Mouse (Mus musculus) lung, postnatal 25 days (tissue): ENCODE data around the gene Gm49358.

ENCODE experiments used
- DNase-seq: peaks from one replicate; pipeline ENCODE4 v3.0.0; 2022; ENCODE audit warnings: low spot score

Gm49358 gene

DNA sequence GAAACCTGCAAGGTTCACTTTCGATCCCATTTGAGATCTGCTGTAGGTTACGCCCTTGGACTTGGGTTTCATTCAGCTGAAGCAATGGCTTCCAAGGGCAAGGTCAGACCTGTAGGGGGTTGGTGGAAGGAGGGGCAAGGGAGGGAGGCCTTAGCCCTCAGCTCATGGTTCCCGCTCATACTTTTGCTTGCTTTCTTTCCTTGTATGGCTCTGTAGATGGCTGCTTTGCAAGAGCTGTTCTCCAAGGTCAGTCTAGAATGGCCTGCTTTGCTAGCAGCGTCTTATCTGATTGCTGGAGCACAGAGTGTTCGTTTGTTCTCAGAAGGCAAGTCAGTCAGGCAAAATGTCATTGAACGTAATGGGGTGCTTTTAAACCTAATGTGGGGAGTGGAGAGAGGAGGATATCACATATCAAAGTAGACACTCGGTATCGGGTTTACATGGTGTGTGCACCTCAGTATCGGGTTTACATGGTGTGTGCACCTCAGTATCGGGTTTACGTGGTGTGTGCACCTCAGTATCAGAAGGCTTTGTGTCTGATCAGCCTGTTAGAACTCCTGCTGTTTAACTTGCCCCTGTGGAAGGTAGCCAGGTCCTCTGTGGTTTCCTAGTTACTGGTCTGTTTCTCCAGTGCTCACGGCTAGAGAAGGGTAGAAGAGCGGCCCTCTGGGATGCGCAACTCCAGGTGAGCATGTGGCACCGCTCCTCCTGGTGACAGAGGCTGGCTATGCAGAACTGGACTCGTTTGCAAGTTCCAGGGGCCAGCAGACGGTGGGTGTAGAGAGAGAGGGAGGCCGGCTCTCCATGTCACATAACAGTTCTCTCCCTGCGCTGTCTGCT lies 50.7 kb downstream of the Gm49358 start:
- no peak for DNase-seq

DNA sequence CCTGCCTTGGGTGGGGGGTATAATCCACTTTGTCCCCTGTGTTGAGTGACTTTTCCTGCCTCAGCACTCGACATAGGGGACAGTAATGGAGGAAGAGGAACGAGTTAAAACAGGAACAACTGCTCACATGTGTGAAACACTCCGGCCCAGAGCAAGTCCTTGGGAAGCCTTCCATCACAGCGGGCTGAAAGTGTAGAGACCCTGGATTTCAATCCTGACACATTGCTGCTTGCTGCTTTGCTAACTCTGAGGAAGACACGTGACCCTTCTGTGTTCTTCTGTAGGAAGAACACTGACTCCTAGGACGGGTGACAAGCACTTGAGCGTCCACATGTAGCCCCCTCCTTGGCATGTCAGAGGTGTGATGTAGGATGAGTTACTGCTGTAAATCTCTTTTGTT lies 51.4 kb downstream of the Gm49358 start:
- DNase-seq, result no peak

DNA sequence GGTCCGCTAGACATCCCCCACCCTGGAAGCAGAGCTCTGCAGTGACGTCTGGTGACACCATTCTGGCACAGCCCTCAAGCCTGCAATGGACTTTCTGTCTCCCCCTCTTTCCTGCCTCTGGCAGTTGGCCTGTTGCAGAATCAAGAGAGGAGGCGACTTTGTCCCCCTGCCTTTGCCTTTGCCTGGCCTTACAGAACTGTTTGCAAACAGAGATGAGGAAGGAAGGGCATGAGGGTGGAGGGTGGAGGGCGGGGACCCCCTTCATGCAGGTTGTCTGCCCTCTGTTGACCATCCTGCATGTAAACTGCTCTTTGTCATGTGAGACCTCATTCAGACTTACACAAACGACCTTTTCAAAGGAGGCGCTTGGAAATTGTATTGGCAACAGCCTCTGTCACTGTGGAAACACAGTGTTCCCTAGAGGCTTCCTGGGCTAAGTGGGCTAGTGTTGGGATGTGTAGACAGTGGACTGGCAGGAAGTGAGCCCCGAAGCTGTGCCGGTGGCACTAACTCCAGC lies 55.9 kb downstream of the Gm49358 start:
- no peak for DNase-seq

DNA sequence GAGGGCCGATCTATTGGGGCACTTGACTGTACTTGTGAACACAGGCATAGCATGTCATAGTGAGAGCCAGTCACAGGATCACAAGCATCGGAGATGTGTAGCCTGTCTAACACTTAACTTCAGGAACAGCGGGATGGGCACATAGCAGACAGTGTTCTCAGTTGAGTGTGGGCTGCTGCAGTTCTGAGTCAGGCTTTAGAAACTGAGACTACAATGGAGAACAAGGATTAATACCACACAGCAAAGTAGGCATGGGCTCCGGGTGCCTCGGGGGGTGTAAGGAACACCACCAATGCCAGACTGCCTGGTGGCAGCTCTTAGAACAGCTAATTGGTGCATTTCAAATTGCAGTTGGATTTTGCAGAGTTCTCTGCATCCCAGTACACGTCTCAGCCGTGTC lies 57.2 kb downstream of the Gm49358 start:
- no peak for DNase-seq

DNA sequence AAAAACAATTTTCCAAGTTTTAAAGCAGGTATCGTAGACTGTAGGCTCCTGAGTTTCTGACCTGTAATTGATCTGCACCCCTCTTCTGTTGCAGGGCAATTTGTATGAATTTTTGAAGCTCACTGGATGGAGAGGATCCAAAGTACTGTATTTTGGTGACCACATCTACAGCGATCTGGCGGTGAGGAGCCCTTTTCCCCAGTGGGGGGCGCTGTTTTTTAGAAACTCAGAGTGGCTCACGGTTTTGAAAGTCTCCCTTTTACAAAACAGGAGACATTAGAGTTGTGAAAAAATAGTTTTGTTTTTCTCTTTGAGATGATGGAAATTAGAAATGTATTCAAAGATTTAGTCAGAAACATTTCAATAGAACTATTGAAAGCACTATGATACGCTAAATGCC lies 60.3 kb downstream of the Gm49358 start:
- no peak for DNase-seq

DNA sequence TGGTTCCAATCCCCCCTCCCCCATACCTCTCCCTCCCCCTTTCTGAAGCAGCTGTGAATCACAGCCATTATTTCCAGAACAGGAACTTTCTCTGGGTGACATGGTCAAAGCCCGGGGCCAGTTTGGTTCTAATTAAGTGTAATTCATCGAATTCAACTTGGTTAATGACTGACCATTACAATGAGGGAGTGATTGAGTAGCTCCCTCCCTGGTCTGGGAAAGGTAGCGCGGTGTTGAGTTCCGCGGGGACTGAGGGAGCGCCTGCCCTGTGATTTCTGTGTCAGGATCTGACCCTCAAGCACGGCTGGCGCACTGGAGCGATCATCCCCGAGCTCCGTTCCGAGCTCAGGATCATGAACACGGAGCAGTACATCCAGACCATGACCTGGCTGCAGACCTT lies 61.1 kb downstream of the Gm49358 start:
- DNase-seq, result no peak

DNA sequence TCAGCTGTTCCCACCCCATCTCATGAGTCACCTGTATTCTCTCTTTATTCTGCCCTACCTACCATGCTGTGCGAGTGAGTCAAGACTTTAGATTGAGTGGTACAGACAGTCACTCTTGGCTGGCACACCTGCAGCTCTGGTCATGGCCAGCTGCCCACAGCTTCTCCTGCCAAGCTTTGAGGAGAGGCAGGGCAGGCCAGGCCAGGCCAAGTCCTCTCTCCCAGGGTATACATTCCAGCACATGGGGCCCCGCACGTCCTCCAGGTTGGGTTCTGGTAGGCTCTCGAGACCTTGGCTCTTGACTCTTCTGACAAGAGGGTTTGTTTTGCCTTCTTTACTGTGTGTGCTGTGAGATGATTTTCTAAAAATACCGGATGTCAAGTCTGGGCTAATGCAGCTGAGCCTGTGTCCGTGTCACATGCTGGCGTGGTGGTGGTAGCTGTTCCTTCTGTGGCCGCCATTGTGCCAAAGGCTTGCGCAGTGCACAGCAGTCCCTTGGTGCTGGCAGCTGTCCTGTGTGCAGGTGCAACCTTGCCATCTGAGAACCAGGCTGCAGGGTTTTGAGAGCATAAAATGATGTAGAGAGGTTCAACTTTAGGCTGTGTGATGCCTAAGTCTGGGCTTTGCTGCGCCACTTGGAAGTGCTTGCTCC lies 62.2 kb downstream of the Gm49358 start:
- peak; percentile 87 for DNase-seq

DNA sequence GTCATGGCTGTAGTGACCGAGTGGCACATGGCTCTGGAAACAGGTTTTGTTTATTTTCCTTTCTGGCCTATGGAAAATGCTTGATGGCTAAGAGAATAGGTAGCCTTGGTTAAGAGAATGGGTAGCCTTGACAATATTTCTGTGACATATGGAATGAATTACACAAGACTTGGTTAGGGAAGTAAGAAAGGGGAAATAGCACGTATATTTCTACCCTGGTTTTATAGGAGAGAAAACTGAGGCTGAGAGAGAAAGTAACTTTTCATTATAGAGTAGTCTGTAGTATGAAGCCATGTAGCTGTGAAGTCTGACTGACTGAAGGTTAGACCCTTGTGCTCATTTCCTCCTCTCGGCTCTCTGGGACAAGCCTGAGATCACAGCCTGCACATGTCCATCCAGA lies 63.2 kb downstream of the Gm49358 start:
- no peak for DNase-seq

DNA sequence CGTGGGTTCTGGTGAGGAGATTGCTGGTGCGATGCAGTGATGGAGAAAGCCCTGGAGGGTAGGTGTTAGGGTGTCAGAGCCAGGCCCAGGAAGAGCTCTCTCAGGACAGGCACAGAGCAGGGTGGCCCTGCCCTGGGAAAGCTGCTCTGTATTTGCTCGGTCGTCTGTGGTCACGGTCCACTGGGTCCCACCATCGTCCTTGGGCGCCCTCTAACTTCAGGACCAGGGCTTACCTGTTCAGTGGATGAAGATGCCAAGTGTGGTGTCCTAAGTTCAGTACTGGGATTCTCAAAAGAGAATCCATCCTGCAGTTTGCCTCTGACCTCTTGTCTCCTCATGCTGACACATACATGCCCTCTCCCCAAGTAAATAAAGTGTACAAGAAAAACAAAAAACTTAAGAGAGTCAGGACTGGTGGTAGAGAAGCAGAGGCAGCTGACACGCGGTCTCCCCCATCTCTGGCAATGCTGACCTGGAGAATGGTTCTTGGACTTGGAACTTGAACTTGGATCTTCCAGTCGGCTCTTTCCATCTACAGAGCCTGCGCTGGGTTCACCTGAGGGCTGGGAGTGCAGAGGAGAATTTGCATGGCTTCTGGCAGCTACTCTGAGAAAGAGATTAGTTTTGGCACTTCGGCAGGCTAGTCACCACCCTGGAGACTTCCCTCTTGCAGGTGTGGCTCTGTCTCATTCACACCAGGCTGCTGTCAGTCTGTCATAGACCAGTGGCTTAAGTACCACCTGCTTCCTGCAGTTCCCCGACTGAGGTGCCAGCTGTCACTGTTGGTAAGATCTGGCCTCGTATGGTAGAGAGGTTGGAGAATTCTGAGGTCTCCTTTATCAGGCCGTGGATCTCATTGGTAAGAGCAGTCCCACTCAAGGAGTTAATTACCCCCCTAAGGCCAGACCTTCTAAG lies 64.7 kb downstream of the Gm49358 start:
- DNase-seq, result no peak

DNA sequence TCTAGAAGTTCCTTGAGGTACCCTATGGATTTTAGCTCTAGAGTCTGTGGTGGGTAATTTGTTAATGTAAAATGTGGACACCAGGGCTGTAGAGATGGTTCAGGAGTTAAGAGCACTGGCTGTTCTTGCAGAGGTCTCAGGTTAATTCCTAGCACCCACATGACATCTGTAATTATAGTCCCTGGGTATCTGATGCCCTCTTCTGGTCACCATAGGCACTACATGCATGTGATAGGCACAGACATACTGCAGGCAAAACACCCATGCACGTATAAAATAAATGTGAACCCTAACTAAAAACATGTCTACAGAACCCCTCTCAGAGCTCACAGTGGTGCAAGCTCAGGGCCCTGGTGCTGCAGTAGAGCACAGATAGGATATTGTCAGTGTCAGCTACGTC lies 65.7 kb downstream of the Gm49358 start:
- no peak for DNase-seq

DNA sequence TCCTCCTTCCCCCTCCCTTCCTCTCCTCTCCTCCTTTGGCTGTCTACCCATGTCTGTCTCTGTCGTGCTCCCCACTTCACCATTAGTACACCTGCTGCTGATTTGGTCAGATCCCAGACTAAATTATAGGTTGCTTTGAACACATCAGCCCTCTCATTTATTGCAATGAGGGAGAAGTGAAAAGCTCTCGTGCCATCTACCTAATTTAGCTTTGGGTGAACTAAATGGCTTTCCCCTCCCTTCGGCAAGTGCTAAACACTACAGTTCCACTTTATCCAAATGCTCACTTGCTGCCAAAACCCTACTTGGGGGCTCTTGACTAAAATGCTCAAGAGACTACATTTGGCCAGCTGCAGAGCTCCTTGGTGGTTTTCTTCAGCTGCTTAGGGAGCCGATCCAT lies 73.0 kb downstream of the Gm49358 start:
- peak; percentile 58 for DNase-seq

DNA sequence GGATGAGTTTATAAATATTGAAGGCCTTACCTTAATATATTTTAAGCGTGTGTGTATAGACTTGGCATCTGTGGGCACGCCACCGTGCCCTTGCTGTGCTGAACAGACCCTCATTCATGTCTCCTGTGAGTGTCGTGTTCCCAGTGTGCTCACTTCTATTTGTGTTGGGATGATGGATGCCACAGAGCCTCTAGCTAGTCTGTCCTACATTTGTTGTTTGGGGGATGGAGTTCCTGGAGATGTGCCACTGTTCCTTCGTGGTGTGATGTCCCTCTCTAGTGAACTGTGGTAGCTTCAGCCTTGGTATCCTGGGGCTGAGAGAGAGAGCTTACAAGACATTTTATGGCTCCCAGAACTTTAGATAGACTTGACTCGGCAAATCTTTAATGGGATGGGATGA lies 75.1 kb downstream of the Gm49358 start:
- DNase-seq, result no peak

DNA sequence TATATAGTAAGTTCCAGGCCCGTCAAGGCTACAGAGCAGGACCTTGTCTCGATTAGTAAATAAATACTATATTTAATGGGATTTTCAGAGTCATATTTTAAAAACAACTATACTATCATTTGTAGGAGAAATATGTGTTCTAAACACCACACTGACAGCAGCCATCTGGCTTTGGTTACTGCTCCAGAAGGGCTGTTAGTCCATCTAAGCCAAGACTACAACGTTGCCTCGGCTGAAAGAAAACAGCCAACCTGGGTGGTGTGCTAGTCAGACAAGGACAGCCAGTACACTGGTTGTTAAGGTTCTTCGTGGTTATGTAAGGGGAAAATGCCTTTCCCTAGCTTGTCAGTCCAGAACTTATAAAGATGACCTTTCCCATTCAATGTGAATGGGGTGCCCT lies 78.9 kb downstream of the Gm49358 start:
- no peak for DNase-seq

DNA sequence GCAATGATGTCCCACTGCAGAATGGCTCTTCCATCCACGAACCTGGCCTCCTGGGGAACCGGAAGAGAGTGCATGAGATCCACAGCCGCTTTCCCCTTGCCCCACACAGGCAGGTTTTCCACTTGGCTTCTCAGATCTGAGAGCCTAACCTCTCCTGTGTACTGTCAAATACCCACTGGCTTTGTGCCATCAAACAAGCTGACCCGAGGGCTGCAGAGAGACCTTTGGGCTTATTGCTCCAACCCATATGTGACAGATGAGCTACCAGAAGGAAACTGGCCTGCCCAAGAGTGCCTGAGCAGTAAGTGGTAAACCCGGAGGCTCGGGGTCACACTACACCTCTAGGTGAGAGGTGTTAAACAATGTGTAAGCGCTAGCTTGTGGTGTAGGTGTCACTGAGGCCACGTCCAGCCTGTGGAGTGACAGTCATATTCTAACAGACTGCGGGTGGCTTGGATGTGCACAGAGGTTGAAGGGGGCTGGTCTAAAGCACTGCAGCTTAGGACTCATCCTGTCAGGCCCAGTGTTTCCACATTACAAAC lies 83.2 kb downstream of the Gm49358 start:
- DNase-seq, result no peak

DNA sequence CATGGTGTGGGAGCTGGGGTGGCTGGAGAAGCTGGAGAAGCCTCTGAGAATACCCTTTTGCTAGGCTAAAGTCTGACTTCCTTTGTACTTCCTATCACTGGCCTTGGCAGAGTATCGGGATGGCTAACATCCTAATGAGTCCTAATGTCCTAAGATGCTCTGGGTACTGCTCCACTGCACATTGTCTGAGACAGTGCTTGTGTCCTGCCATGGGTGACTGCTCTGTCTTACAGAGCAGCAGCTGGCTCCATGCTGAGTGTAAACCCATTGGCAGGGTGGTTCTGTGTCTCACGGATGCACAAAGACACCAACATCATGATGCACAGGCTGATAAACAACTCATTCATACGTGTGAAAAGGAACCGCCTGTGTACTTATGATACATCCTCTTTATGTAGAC lies 85.3 kb downstream of the Gm49358 start:
- DNase-seq, result no peak

DNA sequence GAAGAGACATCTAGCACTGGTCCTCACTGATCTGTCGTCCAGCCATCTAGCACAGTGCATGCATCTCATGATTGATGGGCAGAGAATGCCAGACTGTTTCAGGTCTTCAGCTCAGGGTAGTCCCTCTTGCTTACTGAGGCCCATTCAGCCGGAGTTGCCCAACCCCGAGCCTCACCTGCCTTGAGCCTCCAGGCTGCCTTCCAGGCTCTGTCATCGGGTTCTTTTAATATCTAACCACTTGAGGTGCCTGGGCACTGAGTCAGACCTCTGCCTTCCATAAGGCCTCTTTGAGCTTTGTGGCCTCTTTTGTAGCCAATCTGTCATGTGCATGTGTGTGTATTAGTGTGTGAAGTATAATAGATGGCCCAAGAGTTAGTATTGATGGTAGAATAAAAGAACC lies 85.7 kb downstream of the Gm49358 start:
- no peak for DNase-seq

DNA sequence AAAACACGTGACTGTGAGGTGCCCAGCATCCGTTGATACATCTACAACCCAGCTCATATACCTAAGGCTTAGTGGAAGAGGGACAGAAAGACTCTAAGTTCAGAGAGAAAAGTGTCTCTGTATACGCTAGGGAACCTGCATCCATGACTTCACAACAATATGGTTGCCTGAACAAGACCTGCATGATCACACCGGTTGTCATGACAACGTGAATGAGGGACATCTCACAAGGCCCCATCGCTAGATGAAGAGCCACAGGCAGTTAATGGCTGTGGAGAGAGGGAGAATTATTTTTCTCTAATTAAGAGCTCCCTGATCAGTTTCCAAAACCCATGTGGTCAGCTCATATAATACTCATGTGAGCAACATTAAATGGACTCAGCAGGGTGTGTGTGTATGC lies 88.4 kb downstream of the Gm49358 start:
- DNase-seq, result no peak

DNA sequence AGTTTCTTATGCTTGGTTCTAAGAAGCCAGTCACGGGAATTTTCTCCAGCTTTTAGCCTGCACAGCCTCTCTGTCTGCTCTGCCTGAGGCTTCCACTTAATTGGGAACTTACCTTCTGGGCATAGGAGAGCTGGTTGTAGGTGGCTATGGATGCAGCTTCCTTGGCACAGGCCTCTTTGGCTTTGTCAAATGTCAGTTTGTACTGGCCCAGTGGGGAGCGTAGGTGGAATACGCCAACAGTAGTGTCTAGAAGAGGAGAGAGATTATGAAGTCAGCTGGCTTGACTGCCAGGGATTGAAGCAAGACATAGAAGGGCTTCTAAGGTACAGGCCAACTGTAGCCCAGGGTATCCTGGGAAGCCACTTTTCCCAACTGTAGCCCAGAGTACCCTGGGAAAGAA lies 89.7 kb downstream of the Gm49358 start:
- DNase-seq, result no peak

DNA sequence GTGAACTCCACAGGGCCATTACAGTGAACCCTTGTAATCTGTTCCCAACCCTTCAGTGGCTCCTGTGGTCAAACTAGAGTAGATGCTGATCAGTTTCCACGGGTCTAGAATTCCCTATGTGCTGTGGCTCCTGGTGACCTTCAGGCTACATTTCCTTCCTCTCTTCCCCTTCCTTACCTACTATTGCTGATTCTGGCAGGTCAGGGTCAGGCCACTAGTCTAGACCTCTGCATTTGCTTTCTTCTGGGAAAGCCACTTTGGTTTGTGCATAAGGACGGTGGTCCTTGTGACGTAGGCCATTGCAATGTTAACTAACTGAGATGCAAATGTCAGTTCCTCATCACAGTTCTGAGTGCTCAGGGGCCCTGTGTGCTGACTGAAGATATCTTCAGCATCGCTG lies 96.6 kb downstream of the Gm49358 start:
- no peak for DNase-seq

DNA sequence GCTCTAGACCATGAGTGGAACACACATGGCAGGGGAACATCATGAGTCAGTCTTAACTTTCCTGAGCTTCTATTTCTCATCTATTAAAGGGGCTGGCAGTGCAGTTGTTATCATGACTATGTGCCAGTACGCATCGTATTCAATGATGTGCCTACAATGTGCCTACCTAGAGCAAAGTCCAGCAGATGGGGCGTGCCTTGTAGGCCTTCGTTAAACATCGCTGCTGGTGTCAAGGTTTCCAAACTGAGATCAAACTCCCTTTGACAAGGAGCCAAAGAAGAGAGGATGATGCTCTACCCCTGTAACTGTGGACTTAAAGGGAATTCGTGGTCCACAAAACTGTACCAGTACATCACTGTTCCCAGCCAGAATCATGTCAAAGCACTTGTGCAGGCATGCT lies 98.7 kb downstream of the Gm49358 start:
- DNase-seq, result no peak

DNA sequence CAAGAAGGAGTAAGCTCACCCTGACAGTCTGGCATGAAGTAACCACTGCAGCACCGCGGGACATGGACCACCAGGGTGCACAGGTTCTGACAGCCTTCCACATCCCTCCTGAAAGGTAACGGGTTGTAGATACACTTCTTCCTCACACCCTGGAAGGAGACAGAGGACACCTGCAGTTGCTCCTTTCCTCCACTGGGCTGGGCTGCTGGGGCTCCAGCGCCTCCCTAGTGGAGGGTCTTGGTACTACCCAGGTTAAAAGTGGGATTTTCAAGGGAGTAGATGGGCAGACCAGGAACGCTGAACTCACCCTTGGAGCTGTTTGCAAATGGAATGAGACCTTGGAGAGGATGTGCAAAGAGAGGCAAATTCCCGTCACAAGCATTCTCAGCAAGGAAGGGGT lies 99.7 kb downstream of the Gm49358 start:
- no peak for DNase-seq

DNA sequence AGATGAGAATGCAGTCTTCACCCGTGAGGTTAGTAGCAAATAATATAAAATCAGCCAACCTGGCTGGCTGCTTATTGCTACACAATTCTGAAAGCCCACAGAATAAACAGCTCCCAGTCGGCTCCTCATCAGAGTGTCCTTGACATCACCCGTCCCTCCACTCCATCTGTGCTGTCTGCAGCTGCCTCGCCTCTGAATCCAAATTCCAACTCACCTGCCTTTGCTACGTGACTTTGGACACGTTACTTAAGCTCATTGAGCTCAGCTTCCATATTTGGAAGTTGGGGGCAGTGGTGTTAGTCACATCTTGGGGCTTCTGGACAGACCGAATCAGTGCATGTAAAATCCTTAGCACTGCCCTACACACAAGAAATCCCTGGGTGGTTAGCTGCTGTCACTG lies 108.3 kb downstream of the Gm49358 start:
- DNase-seq, result no peak
